Mouse (Mus musculus): ENCODE measurements at regions not wholly inside any gene's neighbourhood (a gene's known extent, or its start where the extent isn't known, plus 50 kb on each side); places are given as distances from the start of the nearest gene placed in this dataset.
A peak's percentile ranks its signal among the peaks of the same experiment; 100 is the strongest.

DNA sequence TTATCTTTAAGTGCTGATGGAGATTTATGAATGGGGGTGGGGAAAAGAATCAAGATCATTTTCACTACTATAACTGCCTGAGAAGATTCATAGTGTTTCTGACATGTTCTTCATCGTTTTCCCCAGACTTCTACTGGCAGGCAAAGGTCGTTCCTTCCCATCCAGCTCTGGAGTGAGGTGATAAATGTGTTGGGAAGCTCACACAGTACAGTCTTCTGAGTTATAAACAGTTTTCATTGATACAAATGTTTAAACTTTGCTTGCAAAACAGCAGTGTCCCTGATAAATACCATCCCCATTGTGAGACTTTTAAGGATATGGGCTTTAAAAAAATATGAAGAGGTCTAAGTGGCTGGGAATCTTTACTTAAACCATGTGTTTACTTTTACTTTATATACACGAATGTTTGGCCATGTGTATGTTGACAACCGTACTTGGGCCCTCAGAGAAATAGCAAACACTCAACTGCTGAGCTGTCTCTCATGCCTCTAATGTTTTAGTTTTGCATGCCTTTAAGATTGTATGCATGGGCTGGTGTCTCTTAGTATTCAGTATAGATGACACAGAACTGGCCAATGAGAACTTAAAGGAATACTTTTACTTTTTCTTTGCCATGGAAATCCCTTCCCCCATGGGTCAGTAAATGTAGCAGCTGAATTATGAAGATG lies 189.8 kb upstream of the Rora start:
- no peak for DNase-seq (ENCODE audit: low spot score in 2 of 2)

DNA sequence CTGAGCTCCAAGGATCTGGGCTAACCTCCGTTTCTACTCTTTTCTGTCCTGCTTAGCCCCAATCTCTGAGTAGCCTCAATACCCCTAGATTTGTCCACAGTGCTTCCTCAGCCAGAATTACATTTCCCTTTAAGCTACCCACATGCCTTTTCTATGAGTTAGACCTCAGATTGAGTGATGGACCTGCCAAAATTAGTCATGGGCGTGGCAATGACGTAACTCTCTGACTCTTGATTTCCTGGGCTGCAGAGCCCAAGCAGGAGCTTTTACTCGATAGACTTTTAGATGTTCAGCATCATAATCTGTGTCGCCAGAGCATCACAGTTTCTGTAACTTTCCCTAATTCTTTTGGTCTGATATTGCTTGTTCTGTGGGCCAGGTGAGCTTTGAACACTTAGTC lies 186.9 kb upstream of the Rora start:
- no peak for DNase-seq (ENCODE audit: low spot score in 2 of 2)

DNA sequence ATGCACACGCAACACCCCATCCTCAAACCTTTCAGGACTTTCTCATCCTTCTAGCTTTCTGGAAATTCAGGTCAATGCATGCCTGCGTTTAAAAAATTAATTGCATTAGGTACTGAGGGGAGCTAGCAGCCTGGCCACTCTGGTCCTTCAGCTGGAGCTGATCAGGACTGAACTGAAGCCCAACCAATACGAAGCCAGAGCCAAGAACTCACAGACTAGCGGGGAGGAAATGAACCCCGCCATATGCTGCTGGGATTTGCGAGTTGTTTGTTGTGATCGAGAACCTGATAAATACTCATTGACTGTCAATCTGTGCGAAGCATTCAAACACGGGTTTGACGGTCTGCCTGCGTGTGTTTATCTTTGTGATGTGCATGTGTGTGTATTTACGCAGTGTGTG lies 177.2 kb upstream of the Rora start:
- no peak for DNase-seq (ENCODE audit: low spot score in 2 of 2)

DNA sequence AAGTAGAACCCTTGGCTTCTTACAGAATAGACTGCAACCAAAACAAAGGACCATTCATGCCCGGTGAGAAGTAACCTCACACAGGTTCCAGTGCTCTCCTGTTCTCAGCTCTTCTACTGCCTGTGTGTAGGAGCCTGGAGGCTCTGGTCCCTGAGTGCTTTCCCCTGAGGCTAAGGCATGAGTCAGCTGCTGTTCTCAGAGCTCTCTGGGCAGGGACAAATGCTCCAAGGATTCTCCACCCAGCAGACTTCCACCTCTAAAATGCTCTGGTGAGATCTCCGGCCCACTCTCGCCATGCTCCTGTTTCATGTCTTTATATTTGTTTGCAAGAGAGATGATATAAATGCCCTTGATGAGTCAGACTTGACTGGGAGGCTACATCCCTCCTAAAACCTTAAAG lies 176.1 kb upstream of the Rora start:
- no peak for DNase-seq (ENCODE audit: low spot score in 2 of 2)

DNA sequence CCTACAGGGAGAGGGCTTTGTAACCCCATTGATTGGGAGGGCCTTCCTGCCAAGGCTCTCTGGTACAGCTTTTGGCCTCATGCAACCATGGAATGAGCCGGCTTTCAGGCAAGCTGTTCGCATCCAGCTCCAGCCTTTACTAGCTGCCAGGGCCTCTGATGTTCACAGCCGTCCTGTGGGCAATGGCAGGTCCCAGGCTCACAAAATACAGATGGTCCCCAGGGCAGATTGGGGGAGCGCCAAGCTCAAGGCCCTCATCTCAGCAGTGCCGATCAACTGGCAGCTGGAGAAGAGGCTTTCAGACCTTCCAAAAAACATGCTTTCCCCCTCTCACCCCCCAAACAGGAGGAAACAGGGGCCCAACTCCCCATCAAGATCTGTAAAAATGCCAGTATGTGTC lies 166.9 kb upstream of the Rora start:
- DNase-seq (ENCODE audit: low spot score in 2 of 2) = peak in 1 of 2 experiments; percentile 4

DNA sequence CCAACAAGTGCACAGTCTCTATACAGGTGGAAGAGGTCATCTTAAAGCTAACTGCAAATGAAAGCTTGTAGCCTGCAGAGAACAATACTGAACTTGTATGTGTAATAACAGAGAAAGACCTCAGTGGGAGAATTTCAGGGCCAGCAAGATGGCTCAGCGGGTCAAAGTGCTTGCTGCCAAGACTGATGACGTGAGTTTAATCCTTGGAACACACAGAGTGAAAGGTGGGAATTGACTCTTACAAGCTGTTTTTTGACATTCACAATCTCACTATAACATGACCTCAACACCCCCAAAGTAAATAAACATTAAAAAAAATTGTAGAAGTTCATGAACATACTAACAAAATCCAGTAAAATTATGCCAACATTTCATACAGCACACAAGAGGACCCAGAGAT lies 162.4 kb upstream of the Rora start:
- DNase-seq (ENCODE audit: low spot score in 2 of 2) = no peak

DNA sequence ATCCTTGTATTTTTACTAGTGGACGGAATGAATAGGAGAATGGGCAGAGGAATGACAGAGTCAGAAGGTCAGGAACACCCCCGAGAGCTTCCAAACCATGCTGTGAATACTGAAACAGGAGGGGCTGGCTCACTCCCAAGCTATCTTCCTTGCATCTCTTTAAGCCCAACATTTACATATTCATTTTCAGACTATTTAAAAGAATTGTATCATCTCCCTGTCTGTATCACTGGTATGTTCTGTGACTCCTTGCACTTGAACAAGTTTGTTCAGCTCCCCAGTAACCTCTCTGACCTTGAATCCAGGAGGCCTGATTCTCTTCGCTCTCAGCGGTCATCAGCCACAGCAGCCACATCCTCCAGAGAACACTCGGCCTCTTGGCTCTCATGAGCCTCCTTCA lies 132.4 kb upstream of the Rora start:
- DNase-seq (ENCODE audit: low spot score in 2 of 2) = no peak

DNA sequence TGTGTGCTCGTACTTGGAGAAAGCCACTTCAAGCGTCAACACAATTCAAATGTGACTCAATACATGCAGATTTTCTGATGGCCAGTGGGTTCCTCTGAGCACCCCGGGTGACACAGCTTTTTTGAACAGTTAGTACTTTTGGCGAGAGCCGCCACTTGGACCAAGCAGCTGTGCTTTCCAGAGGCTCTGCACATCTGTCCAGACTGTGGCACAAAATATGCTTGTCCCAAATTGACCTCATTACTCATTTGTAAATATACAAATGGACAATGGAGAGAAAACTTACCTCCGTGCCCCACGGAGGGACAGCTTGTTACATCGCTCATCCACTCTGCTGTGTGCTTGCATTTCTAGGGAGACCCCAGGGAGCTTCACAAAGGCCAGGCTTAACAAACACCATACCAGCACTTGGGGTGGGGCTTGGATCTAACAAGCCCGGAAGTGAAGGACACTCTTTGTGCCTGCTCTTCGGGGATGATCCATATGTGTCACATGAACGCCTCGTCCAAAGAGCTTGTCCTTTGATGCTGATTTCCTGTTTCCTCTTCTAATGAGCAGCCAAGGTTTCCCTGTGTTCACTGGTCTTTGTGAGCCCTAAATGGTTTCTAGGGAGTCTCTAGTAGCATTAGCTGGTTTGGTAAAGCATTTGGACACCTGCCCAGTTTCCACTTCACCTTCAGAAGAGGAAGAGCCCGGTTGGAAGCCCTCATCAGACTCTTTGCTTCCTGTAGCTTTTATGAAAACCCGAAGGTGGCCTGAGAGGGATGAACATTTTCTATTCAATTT lies 91.6 kb upstream of the Rora start:
- no peak for DNase-seq (ENCODE audit: low spot score in 2 of 2)

DNA sequence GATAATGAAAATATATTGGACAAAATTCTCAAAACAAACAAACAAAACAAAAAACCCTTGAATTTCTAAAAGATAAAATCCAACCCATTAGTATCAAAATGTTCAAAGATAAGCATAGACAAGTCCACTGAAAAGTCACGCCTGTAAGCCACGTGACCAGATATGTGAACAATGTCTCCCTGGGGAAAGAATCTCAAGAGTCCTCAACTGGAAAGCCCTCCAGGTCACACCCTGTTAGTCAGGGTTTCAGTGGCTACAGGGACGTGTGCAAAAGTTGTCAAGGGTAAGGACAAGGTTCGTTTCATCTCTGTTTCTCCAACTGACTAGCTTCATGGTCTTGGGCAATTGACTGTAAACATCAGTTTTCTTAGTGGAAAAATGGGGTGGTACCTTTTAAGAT lies 90.4 kb upstream of the Rora start:
- DNase-seq (ENCODE audit: low spot score in 2 of 2) = no peak

DNA sequence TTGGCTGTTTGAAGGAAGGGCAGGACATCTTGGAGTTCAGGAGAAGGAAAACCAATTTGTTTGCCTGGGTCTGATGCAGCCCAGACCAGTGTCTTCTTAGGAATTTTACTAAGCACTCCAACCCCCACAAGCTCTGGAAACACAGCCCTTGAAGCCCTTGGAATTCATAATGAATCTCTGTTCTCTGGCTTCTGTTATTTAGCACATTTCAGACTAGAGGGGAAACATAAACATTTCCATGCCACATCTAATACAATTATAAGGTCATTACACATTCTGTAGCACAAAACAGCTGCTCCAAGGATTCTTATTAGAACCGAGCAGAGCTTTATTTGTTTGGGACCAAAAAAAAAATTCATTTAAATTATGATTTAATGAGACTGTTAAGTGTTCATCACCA lies 67.8 kb upstream of the Rora start:
- no peak for DNase-seq (ENCODE audit: low spot score in 2 of 2)

DNA sequence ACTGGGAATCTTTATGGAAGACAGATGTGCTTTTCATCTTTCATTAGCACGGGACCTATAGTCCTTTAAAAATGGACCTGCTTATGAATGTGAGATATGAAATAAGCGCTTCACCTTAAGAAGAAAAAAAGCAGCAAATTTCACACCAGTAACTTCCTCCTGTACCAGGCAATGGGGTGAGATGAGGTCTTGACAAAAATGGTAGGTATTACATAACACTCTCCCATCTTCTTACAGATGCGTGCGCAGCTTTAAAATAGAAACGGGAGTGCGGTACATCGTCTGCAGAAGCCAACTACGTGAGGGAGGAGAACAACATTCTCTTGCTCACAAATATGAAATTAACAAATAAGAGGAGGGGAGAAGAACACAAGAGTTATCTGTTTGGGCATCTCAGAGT lies 62.6 kb upstream of the Rora start:
- no peak for DNase-seq (ENCODE audit: low spot score in 2 of 2)

DNA sequence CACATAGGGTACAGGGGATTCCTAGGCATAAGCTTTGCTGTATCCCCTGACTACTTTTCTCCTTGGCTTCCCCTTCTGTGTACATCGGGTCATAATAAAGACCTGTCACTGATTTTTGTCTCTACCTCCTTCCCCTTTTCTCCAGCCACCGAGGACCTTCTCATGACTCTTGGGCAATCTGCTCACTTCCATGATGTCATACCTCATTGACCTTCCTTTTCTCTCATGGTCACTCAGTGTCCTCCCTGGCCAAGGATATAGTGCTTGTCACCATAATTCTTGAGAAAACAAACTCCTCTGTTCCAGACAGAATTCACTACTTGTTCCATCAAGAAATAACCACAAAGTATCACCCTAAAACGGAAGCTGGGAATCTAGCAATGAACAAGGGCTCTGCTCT lies 60.6 kb upstream of the Rora start:
- no peak for DNase-seq (ENCODE audit: low spot score in 2 of 2)

DNA sequence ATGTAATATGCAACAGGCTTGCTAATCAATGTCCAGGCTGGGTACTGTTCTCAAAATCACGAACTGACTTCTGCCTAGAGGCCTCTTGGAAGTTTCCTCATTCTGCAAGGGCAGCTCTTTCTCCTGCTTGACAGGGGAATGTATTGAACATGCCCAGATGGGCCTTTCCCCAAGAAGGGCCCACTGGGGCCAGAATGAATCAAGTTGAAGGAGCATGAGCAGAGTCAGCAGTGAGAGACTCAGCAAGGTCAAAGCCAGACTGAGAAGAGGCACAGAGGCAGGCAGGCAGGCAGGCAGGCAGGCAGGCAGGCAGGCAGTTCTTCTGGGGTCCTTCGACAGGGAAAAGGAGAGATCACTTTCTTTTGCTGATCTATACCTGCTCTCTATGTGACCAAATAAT lies 59.0 kb upstream of the Rora start:
- no peak for DNase-seq (ENCODE audit: low spot score in 2 of 2)
